Mouse (Mus musculus): Measurements from ENCODE around the gene Itgb7. TPM values are rescaled to one million over a fixed set of nuclear protein-coding genes. Genes with fewer than 3 reads are reported as not detected.

The Itgb7 gene
- total and polyA plus RNA-seq, 3 experiments: 7.4 to 15.2 TPM; not detected in 1

DNA sequence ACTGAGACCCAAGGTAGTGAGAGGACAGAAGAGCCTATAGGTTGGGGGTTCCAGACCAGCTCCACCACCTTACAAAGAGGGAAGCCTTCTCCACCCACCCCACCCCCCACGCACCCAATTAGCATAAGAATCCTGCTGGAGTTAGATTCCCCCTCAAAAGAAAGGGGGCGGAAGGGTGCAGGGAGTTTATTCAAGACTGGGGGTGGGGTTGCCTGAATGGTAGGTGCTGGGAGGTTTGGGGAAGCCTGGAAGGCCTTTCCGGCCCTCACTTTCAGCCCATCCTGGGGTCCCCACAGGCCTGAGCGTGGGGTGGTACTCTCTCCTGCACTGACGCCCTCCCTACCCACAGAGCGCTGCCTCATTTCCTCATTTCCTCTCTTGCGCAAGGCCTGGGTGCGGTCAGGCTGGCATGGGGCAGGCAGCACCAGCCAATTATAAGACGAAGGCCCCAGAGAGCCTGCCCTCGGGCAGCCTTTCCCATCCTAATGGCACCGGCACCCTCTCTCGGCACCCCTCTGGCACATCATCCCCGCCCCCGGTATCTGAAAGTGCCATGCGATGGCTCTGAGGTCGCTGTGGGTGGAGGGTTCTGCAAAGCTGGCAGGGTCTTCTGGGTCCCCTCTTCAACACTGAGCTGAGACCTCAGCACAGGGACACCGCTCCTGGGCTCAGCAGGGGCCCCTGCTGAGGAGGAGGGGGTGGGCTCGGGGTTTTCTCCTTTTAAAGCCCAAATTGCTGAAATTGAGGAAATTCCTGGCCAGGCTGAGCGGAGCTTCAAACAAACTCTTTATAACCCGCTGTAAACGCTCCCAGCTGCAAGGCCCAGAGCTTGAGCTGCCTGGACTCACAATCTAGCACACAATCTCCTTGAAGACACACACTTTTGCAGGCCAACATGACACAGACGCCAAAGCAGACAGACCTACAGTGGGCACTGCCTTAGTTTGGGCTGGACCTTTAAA is 11.8 kb upstream of the Itgb7 start:
- Histone ChIP-seq H3K4me3 (ENCODE audit: control insufficient read depth in 1 of 2, insufficient read depth in 1 of 2, low read depth in 2 of 2, low read length in 2 of 2) (peak overlapping the region; percentile 11 to 26; a peak in 3 of 4 replicates), H3K27ac (ENCODE audit: control insufficient read depth, low read depth, low read length) (no peak overlapping the region), H3K4me1 (ENCODE audit: control insufficient read depth in 1 of 2, insufficient read depth in 2 of 2, low read length in 2 of 2) (peaks cover 5 to 28% of the 10 kb centered on the region in 2 experiments), H3K9me3 (replicated peaks; ENCODE audit: insufficient read depth, low read length) (no peaks in the 10 kb centered on the region), H3K27me3 (ENCODE audit: control insufficient read depth in 1 of 2, insufficient read depth in 2 of 2, low read length in 2 of 2) (peaks cover 12 to 19% of the 10 kb centered on the region in 2 experiments; a peak in 3 of 4 replicates), H3K36me3 (ENCODE audit: control insufficient read depth in 1 of 2, insufficient read depth in 2 of 2, low read length in 2 of 2) (peaks cover 0 to 7% of the 10 kb centered on the region in 2 experiments; a peak in 2 of 4 replicates), H3K9ac (ENCODE audit: control insufficient read depth, low read depth, low read length, poor library complexity, severe bottlenecking) (peak overlapping the region; percentile 38), H3K79me2 (ENCODE audit: control insufficient read depth, insufficient read depth, low read length, poor library complexity) (no peaks in the 10 kb centered on the region; the same call in 1 of the 2 replicates)
- DNase-seq (ENCODE audit: low read depth, low spot score): peak; percentile 48
- no peak for TF ChIP-seq ZKSCAN1 (IDR thresholded peaks at IDR 0.05; ENCODE audit: low read depth, low read length)
- TF ChIP-seq MXI1 (IDR thresholded peaks at IDR 0.05; ENCODE audit: low read depth, low read length): peak; percentile 53
- no peak for TF ChIP-seq RCOR1 (IDR thresholded peaks at IDR 0.05; ENCODE audit: low read depth, low read length)
- 0 out of 2 replicates have a peak, but pooled peaks have one; percentile 31 for TF ChIP-seq ELF1 (IDR thresholded peaks at IDR 0.05; ENCODE audit: low read depth, low read length)
- TF ChIP-seq KAT2A (conservative IDR thresholded peaks at IDR 0.05; ENCODE audit: low read depth, low read length): no peak
- TF ChIP-seq NELFE (IDR thresholded peaks at IDR 0.05; ENCODE audit: low read depth, low read length): 0 out of 2 replicates have a peak, but pooled peaks have one; percentile 15
- 0 out of 2 replicates have a peak, but pooled peaks have one; percentile 1 for TF ChIP-seq TCF12 (IDR thresholded peaks at IDR 0.05; ENCODE audit: low read depth, low read length)
- peak in 1 of 2 experiments; percentile 54; a peak in 1 of 4 replicates for TF ChIP-seq EP300 (IDR thresholded peaks at IDR 0.05; ENCODE audit: low read depth in 1 of 2, low read length in 2 of 2)
- peak; percentile 50; the same call in 1 of the 2 replicates for TF ChIP-seq NRF1 (IDR thresholded peaks at IDR 0.05; ENCODE audit: insufficient read depth, low read depth, low read length, poor library complexity, severe bottlenecking)
- TF ChIP-seq SMC3 (IDR thresholded peaks at IDR 0.05; ENCODE audit: low read depth, low read length): no peak
- TF ChIP-seq ETS1 (IDR thresholded peaks at IDR 0.05; ENCODE audit: low read depth, low read length): peak; percentile 30; the same call in 1 of the 2 replicates

- H3K4me1 ChIP-seq (ENCODE audit: control insufficient read depth in 1 of 2, insufficient read depth in 2 of 2, low read length in 2 of 2): peaks cover 5 to 28% of the 10 kb centered on the region in 2 experiments
- TF ChIP-seq UBTF (IDR thresholded peaks at IDR 0.05; ENCODE audit: borderline replicate concordance, insufficient read depth, low read depth, low read length) (no peak), USF1 (IDR thresholded peaks at IDR 0.05; ENCODE audit: low read depth, low read length) (0 out of 2 replicates have a peak, but pooled peaks have one; percentile 14)
- H3K27me3 ChIP-seq (ENCODE audit: control insufficient read depth in 1 of 2, insufficient read depth in 2 of 2, low read length in 2 of 2): peaks cover 9 to 15% of the 10 kb centered on the region in 2 experiments; a peak in 3 of 4 replicates
- H3K36me3 ChIP-seq (ENCODE audit: control insufficient read depth in 1 of 2, insufficient read depth in 2 of 2, low read length in 2 of 2): peaks cover 0 to 7% of the 10 kb centered on the region in 2 experiments; a peak in 2 of 4 replicates
- H3K27ac ChIP-seq (ENCODE audit: control insufficient read depth, low read depth, low read length): no peak overlapping the region
- no peaks in the 10 kb centered on the region; the same call in 1 of the 2 replicates for H3K79me2 ChIP-seq (ENCODE audit: control insufficient read depth, insufficient read depth, low read length, poor library complexity)
- no peak overlapping the region for H3K4me3 ChIP-seq (ENCODE audit: control insufficient read depth in 1 of 2, insufficient read depth in 1 of 2, low read depth in 2 of 2, low read length in 2 of 2)
- DNase-seq (ENCODE audit: low read depth, low spot score): no peak
- no peaks in the 10 kb centered on the region for H3K9me3 ChIP-seq (replicated peaks; ENCODE audit: insufficient read depth, low read length)
- no peak overlapping the region for H3K9ac ChIP-seq (ENCODE audit: control insufficient read depth, low read depth, low read length, poor library complexity, severe bottlenecking)
These were observed 10.9 kb upstream of the Itgb7 start for GRCm38 (mm10) chr15:102242404-102243228.

All from MEL (cell line).